In genomic region chr12:77000096-77000704, GRCm38 (mm10) we compare ENCODE assay signal across 9 mouse cellular contexts. TPM values are rescaled to one million over a fixed set of nuclear protein-coding genes. Genes with fewer than 3 reads are reported as not detected.
DNase-seq lines count a peak whose midpoint lies in the region; ATAC-seq and TF ChIP-seq lines count a peak whose summit lies in the region.
"Had no signal": no experiment of that assay in that cellular context is flagged by ENCODE, and none has a peak within 500 bp of the region (broad histone marks: within the 10 kb centered on the region; RNA-seq: fewer than 3 reads in every experiment).

No protein-coding gene starts in this region.

- 14% methylated on average over 4 of the region's 4 CpGs for WGBS in liver, adult 2 months

- ATAC-seq in CD4-positive, CD25-positive, alpha-beta regulatory T cell, adult 4 months, result peak; percentile 75

- no peak for TF ChIP-seq POLR2A in liver, adult 2 months (IDR thresholded peaks at IDR 0.05; ENCODE audit: extremely low read depth, insufficient read depth, low read length)

- H3K9ac ChIP-seq in liver, adult 2 months (ENCODE audit: low read depth, low read length), result no peak overlapping the region
- H3K9ac ChIP-seq: heart, embryonic 13.5 days had no signal

- H3K4me3 ChIP-seq in liver, adult 2 months (ENCODE audit: insufficient read depth, low read depth, low read length), result no peak overlapping the region
- H3K4me3 ChIP-seq: heart, embryonic 13.5 days had no signal

- DNase-seq in adrenal gland, adult 18-20 months (ENCODE audit: low spot score in 2 of 2), result peak; percentile 45 to 47
- DNase-seq in embryo, embryonic 10.5 days (ENCODE audit: low spot score), result peak; percentile 90
- DNase-seq in gastrocnemius, postnatal 25 days, result peak; percentile 15
- DNase-seq in kidney, adult 18-20 months, result peak; percentile 69
- peak; percentile 34 for DNase-seq in liver, adult 2 months (ENCODE audit: extremely low read depth, low read depth, low spot score)
- DNase-seq in natural killer cell, adult 2 months (ENCODE audit: low spot score in 2 of 2), result peak; percentile 51 to 61
- DNase-seq in thymus, adult 18-20 months, result peak; percentile 9 to 48

- H3K36me3 ChIP-seq in liver, adult 2 months (ENCODE audit: control insufficient read depth, insufficient read depth, low read length), result no peaks in the 10 kb centered on the region
- H3K36me3 ChIP-seq: heart, embryonic 13.5 days had no signal

- H3K27me3 ChIP-seq in liver, adult 2 months (ENCODE audit: control insufficient read depth, insufficient read depth, low read length), result no peaks in the 10 kb centered on the region

- no peak overlapping the region for H3K27ac ChIP-seq in liver, adult 2 months (replicated peaks; ENCODE audit: insufficient read depth, low read depth, low read length)
- H3K27ac ChIP-seq: heart, embryonic 13.5 days had no signal

- H3K79me2 ChIP-seq in liver, adult 2 months (ENCODE audit: control insufficient read depth, insufficient read depth, low read length), result no peaks in the 10 kb centered on the region

- TF ChIP-seq CTCF in liver, adult 2 months (IDR thresholded peaks at IDR 0.05; ENCODE audit: low read depth, low read length), result peak; percentile 70

- H3K4me1 ChIP-seq in liver, adult 2 months (ENCODE audit: control insufficient read depth, insufficient read depth, low read length), result no peaks in the 10 kb centered on the region
- H3K4me1 ChIP-seq: heart, embryonic 13.5 days had no signal

RNA-seq across cellular contexts. Expression of gene Max, which starts 38.2 kb away (rescaled TPM):
- 100 to 1,000 TPM in 1 of 2 experiments, 10 to 100 TPM in 1; 38.1 to 126 TPM for polyA plus RNA-seq in CD4-positive, CD25-positive, alpha-beta regulatory T cell, adult 4 months (2017; shearing (Covaris generic))
- total RNA-seq in adrenal gland, adult 18-20 months (2021), result 10 to 100 TPM; 70.1 to 70.8 TPM
- 10 to 100 TPM; 24.5 to 26.8 TPM for total RNA-seq in gastrocnemius, postnatal 25 days (2021)
- 8.3 and 8.6 TPM in 2 replicates for total RNA-seq in liver, adult 2 months (2014; rRNA removed)
- polyA plus RNA-seq in liver, adult 2 months (2012; rRNA removed), result 8.8 and 10.1 TPM in 2 replicates

Comparison
In these comparisons a context has a peak if more than half of its experiments do, and no peak if none do; other contexts are left out.
1. DNase-seq: peak in every context shown above with its lines; median percentile 90 in embryo, embryonic 10.5 days; 69 in kidney, adult 18-20 months; 56 in natural killer cell, adult 2 months; 46 in adrenal gland, adult 18-20 months; 34 in liver, adult 2 months; 28 in thymus, adult 18-20 months; 15 in gastrocnemius, postnatal 25 days.